Mouse (Mus musculus) hindbrain, embryonic 16.5 days (tissue): ENCODE results near the gene Mylk. TPM values are rescaled to one million over a fixed set of nuclear protein-coding genes. Genes with fewer than 3 reads are reported as not detected.

Experiments used
- ATAC-seq: fragments of 200-750 bp; cut with Nextera tagmentation; 2 replicates; pipeline ENCODE4 v1.8.0; 2017; ENCODE audit warnings: moderate TSS enrichment, moderate library complexity
- H3K27ac ChIP-seq: fragments of 300-500 bp; sonication (generic); 2 replicates; pipeline ENCODE4 v1.5.1; 2014; ENCODE audit warnings: low read depth, mild to moderate bottlenecking, control low read depth, low read length, moderate library complexity
- H3K27me3 ChIP-seq: fragments of 300-500 bp; sonication (generic); replicated peaks from 2 replicates; pipeline ENCODE4 v1.6.1; 2014; ENCODE audit warnings: low read length; ENCODE audit not compliant: control insufficient read depth, insufficient read depth
- H3K36me3 ChIP-seq: fragments of 300-500 bp; sonication (generic); 2 replicates; pipeline ENCODE4 v1.6.1; 2014; ENCODE audit warnings: mild to moderate bottlenecking, low read length, moderate library complexity, mixed read lengths; ENCODE audit not compliant: control insufficient read depth, insufficient read depth
- H3K4me1 ChIP-seq: fragments of 300-500 bp; sonication (generic); 2 replicates; pipeline ENCODE4 v1.6.1; 2014; ENCODE audit warnings: low read depth, low read length; ENCODE audit not compliant: control insufficient read depth, insufficient read depth
- H3K4me2 ChIP-seq: fragments of 300-500 bp; sonication (generic); 2 replicates; pipeline ENCODE4 v1.6.1; 2014; ENCODE audit warnings: mild to moderate bottlenecking, low read length, control low read depth, moderate library complexity
- H3K4me3 ChIP-seq: fragments of 300-500 bp; sonication (generic); 2 replicates; pipeline ENCODE4 v1.5.1; 2014; ENCODE audit warnings: mild to moderate bottlenecking, low read length, control low read depth, moderate library complexity
- H3K9ac ChIP-seq: fragments of 300-500 bp; sonication (generic); 2 replicates; pipeline ENCODE4 v1.6.1; 2014; ENCODE audit warnings: low read depth, mild to moderate bottlenecking, control low read depth, low read length, moderate library complexity
- H3K9me3 ChIP-seq: fragments of 300-500 bp; sonication (generic); 2 replicates; pipeline ENCODE4 v1.6.1; 2014; ENCODE audit warnings: mild to moderate bottlenecking, low read length, moderate library complexity; ENCODE audit not compliant: control insufficient read depth
- WGBS: fragments of 180-500 bp; shearing (Covaris S2); extraction: QIAGEN DNeasy Blood & Tissue Kit; methylation state at CpG from one replicate; pipeline ENCODE4 v1.1.7; 2014; 5-methylcytosine and 5-hydroxymethylcytosine counted together
- polyA plus RNA-seq: library from polyadenylated mRNA; unstranded; fragments of >200 nt; fragmentation: Nextera tagmentation; extraction: Ambion mirVana; gene quantifications from 2 replicates; pipeline ENCODE4 v1.2.1, GENCODE M21; 2015

Mylk gene
- polyA plus RNA-seq, 1 experiment from 2014 or later: 4.6 TPM

DNA sequence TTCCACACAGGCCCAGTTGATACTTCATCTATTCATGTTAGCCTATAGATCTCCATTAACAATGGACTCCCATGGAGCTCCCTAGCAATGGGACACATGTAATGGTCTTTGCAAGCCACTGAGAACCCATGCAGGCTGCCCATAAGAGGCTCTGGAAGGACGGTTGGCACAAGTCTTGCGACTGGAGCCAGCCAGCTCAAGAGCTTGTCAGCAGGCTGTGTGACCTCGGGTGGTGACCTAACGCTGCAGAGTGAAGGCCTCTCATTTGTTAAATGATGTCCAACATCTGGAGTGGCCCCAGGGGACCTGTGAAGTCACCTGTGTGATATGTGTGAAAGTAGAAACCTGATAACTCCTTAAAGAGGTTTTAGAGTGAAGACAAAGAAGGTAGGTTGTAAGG lies 252.0 kb downstream of the Mylk start:
- H3K27ac ChIP-seq: no peak overlapping the region
- H3K9ac ChIP-seq: no peak overlapping the region
- H3K36me3 ChIP-seq: no peaks in the 10 kb centered on the region
- no peak for ATAC-seq
- no peak overlapping the region for H3K4me3 ChIP-seq
- H3K4me1 ChIP-seq: peaks cover 15% of the 10 kb centered on the region; the same call in 1 of the 2 replicates
- H3K9me3 ChIP-seq: no peaks in the 10 kb centered on the region
- WGBS: 73% methylated on average over 4 of the region's 4 CpGs
- H3K27me3 ChIP-seq: no peaks in the 10 kb centered on the region
- no peak overlapping the region for H3K4me2 ChIP-seq

DNA sequence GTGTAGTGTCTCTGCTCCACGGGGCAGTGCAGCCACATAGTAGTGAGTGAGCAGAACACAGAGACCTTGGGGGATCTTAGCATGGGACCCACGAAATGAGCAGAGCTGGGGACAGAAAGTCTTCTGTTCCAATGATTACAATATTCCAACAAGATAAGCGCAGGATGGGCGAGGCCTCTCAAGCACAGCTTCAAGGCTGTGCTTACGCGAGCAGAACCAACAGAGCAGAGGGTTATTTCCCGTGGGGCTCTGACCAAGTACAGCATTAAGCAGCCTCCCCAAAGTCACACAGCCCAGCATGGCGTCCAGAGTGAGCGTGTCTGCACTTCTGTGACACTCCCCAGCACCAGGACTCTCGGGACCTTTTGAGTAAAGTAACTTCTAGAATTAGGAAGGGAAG lies 252.6 kb downstream of the Mylk start:
- Histone ChIP-seq H3K4me1 (peaks cover 15% of the 10 kb centered on the region; the same call in 1 of the 2 replicates), H3K36me3 (no peaks in the 10 kb centered on the region), H3K27me3 (no peaks in the 10 kb centered on the region), H3K4me3 (no peak overlapping the region), H3K9me3 (no peaks in the 10 kb centered on the region), H3K9ac (no peak overlapping the region), H3K27ac (no peak overlapping the region), H3K4me2 (no peak overlapping the region)
- WGBS: 72% methylated on average over 10 of the region's 10 CpGs
- ATAC-seq: no peak

DNA sequence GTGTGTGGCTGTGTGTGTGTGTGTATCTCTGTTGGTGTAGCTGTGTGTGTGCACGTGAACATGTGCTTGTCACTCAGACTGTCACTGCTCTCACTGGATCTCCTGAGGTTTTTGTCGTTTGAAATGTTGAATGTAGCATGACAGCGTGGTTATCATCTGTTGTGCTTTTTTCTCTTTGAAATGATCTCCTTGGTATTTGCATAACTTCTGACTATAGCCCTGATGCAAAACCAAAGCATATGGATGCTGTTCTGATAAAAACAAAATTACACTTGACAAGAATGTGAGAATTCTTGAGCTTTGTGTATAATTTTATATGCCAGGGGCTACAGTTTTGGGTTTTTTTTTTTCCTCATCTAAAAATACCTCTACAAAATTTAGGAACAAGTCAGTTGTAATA lies 254.0 kb downstream of the Mylk start:
- Histone ChIP-seq H3K27me3 (no peaks in the 10 kb centered on the region), H3K4me1 (peaks cover 15% of the 10 kb centered on the region; the same call in 1 of the 2 replicates), H3K4me2 (no peak overlapping the region), H3K36me3 (no peaks in the 10 kb centered on the region), H3K27ac (no peak overlapping the region), H3K9me3 (no peaks in the 10 kb centered on the region), H3K9ac (no peak overlapping the region), H3K4me3 (no peak overlapping the region)
- 73% methylated on average over 3 of the region's 3 CpGs for WGBS
- ATAC-seq: no peak

DNA sequence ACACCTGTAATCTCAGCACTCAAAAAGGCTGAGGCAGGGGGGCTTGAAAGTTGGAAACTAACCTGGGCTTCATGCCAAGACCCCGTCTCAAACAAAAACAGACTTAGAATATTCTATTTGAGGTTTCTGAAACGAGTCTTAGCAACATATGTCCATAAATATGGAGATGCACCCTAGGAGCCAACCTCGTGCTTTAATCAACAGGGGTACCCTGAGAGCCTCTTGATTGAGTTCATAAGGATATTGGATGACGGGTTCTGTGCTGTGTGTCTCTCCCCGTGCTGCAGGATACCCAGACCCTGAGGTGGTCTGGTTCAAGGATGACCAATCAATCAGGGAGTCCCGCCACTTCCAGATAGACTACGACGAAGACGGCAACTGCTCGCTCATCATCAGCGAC lies 255.0 kb downstream of the Mylk start:
- Histone ChIP-seq H3K27ac (no peak overlapping the region), H3K36me3 (no peaks in the 10 kb centered on the region), H3K27me3 (no peaks in the 10 kb centered on the region), H3K4me1 (peaks cover 15% of the 10 kb centered on the region; the same call in 1 of the 2 replicates), H3K4me3 (no peak overlapping the region), H3K4me2 (peak overlapping the region; percentile 40), H3K9me3 (no peaks in the 10 kb centered on the region), H3K9ac (no peak overlapping the region)
- ATAC-seq: no peak
- 38% methylated on average over 11 of the region's 11 CpGs for WGBS

DNA sequence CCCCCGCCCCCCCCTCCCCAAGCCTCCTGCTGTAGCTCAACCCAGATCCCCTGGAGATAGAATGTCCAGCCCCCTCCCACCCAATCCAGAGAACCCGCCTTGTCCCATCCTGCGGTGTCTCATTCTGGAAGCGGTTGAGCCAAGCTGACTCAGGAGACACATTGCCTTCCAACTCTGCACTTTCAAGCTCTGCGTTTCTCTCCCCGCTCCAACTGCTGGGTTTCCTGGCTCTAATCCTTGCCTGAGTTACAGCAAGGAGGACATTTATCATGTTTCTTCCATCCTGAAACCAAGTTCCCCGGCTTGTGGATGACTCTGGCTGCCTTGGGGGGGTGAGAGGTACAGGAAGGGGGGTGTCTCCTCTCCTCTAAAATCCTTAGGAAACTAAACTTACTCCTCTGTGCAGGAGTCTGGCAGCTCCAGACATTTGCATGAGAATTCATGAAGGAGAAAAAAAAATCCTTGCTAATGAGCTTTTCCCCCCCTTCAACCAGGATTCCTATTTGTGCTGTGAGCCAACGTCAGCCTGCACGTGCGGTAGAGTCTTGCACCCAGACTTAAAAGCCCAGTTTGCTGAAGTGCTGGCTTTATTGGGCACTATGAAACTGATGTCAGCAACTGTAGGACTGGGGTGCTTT lies 256.0 kb downstream of the Mylk start:
- Histone ChIP-seq H3K4me2 (peak overlapping the region; percentile 40), H3K27me3 (no peaks in the 10 kb centered on the region), H3K9me3 (no peaks in the 10 kb centered on the region), H3K27ac (no peak overlapping the region), H3K36me3 (no peaks in the 10 kb centered on the region), H3K4me3 (peak overlapping the region; percentile 9; the same call in 1 of the 2 replicates), H3K4me1 (peaks cover 14% of the 10 kb centered on the region; the same call in 1 of the 2 replicates), H3K9ac (no peak overlapping the region)
- 0 out of 2 replicates have a peak, but pooled peaks have one; percentile 48 for ATAC-seq
- WGBS: 5% methylated on average over 9 of the region's 10 CpGs

DNA sequence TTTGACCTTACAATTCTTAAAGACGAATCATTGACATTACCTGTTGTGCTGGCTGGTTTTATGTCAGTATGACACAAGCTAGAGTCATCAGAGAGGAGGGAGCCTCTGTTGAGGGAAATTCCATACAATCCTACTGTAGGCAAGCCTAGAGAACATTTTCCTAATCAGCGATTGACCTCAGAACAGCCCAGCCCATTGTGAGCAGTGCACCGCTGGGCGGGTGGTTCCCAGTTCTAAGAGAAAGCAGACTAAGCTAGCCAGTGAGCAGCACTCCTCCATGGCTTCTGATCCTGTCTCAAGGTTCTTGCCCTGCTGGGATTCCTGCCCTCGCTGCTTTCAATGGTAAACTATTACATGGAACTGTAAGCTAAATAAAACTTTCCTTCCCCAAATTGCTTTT lies 259.3 kb downstream of the Mylk start:
- no peak for ATAC-seq
- Histone ChIP-seq H3K4me3 (no peak overlapping the region), H3K36me3 (no peaks in the 10 kb centered on the region), H3K9ac (no peak overlapping the region), H3K27ac (no peak overlapping the region), H3K27me3 (no peaks in the 10 kb centered on the region), H3K4me2 (no peak overlapping the region), H3K9me3 (no peaks in the 10 kb centered on the region), H3K4me1 (peaks cover 10% of the 10 kb centered on the region; the same call in 1 of the 2 replicates)
- 76% methylated on average over 5 of the region's 5 CpGs for WGBS

DNA sequence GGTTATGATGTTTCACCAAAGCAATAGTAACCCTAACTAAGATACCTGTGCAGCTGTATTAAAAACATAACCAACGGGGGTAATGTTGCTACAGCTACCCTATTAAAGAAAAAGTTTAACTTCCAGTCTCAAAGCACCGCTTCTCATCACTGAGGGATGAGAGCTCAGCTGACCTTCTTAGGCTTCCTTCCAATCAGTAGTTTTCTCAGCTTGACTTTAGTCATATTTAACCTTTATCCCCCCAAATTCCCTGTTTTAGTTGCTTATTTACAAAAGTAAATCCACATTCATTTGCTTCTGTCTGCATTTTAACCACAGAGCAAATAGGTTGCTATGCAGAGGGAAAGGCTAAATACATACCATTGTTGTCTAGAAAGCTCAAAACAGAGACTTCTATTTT lies 259.7 kb downstream of the Mylk start:
- no peak for ATAC-seq
- no peak overlapping the region for H3K9ac ChIP-seq
- peaks cover 10% of the 10 kb centered on the region; the same call in 1 of the 2 replicates for H3K4me1 ChIP-seq
- no peak overlapping the region for H3K27ac ChIP-seq
- WGBS: 89% methylated on average over 2 of the region's 2 CpGs
- no peak overlapping the region for H3K4me2 ChIP-seq
- no peaks in the 10 kb centered on the region for H3K27me3 ChIP-seq
- no peaks in the 10 kb centered on the region for H3K9me3 ChIP-seq
- no peaks in the 10 kb centered on the region for H3K36me3 ChIP-seq
- no peak overlapping the region for H3K4me3 ChIP-seq

GRCm38 (mm10) chr16:35006251-35006650 lies 261.2 kb downstream of the Mylk start:
- no peaks in the 10 kb centered on the region for H3K9me3 ChIP-seq
- no peaks in the 10 kb centered on the region for H3K27me3 ChIP-seq
- H3K36me3 ChIP-seq: no peaks in the 10 kb centered on the region
- peaks cover 2% of the 10 kb centered on the region; the same call in 1 of the 2 replicates for H3K4me1 ChIP-seq
- H3K27ac ChIP-seq: no peak overlapping the region
- H3K4me3 ChIP-seq: no peak overlapping the region
- 86% methylated on average over 5 of the region's 5 CpGs for WGBS
- no peak overlapping the region for H3K9ac ChIP-seq
- ATAC-seq: no peak
- H3K4me2 ChIP-seq: no peak overlapping the region

GRCm38 (mm10) chr16:35007361-35007760 lies 262.4 kb downstream of the Mylk start:
- Histone ChIP-seq H3K4me2 (no peak overlapping the region), H3K36me3 (no peaks in the 10 kb centered on the region), H3K27me3 (no peaks in the 10 kb centered on the region), H3K27ac (no peak overlapping the region), H3K9ac (no peak overlapping the region), H3K9me3 (no peaks in the 10 kb centered on the region), H3K4me1 (no peaks in the 10 kb centered on the region), H3K4me3 (no peak overlapping the region)
- 63% methylated on average over 1 of the region's 1 CpGs for WGBS
- no peak for ATAC-seq
